Mouse (Mus musculus) right cerebral cortex, adult 18-20 months (tissue): ENCODE data around the gene Trem2.
"Not testable (repeated sequence)": the region's sequence is repeated elsewhere in the genome, so short reads cannot be mapped to it uniquely, and the experiment has no call there.

Source experiments
- DNase-seq: peaks from one replicate; pipeline ENCODE4 v3.0.0; 2022; ENCODE audit warnings: mixed read lengths

Trem2 gene

DNA sequence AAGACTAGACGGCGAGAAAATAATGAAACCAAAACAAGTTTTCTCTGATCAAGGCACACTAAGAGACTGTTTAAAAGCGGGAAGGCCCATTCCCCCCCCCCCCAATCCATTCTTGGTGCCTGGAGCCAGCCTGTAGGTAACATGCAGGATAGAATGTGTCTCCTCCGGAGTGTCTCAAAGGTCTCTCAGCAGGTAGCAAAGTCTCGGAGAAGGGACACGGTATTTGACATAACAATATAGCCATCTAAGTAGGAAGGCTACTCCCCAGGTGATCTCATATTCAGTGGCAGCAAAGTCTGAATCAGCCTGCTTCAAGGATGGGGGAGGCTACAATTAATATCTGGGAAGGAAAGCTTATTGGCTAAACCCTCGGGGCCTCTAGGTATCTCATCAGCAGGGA lies 6.8 kb downstream of the Trem2 start:
- DNase-seq = not testable (repeated sequence)

DNA sequence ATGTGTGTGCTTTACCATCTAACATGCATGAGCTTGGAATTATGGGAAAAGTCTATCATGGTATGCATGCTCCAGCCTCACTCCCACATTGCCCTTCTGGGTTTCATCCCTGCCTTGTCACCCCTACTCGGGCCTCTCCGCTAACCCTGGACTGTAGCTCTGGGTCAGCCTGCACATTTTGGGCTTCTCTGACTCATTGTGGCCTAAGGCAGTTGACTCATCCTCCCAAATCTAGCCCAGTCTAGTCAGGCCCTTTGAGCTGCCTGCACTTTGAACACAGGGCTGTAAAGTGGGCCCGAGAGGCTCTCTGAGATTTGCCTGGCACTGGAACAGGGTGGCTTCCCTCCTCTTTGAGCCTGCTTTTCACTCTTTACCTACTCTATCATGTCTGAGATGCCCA lies 9.6 kb downstream of the Trem2 start:
- DNase-seq = no peak

DNA sequence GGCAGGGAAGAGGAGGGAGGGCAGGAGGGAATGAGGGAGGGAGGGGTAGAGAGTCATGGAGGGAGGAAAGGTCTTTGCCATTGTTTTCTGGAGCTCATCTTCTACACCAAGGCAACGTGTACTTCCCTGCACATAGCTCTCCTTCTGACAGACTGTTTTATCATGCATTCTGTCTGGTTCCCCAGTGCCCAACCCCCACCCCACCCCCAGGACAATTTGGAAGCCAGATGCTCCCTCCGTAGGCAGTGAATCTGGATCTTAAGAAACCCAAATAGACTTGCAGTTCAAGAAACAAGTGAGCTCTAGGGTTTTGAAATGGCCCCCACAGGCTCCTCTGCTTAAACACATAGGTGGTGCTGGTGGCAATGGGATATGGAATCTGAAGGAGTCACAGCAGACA lies 11.7 kb downstream of the Trem2 start:
- no peak for DNase-seq

DNA sequence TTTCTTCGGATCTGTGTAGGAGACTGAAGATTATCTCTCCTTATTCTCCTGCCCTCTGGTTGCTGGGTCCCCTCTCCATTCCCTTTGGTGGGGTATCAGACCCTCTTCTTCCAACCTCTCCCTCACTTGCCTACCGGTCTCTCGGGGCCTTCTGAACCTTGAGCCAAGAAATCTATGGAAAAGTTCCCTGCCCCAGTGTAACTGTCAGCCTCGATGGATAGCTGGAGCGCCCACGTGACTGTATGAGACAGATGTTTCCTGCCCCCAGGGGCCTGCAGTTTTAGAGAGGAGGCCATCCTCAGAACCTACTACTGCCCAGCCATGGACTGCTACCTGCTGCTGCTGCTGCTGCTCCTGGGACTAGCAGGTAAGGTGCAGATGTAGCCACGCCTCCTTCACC lies 13.4 kb downstream of the Trem2 start, which contains the start of gene Treml1:
TSS of gene Treml1 (plus strand) at position 301 of the 400 bp plus-strand sequence.
- DNase-seq = no peak

DNA sequence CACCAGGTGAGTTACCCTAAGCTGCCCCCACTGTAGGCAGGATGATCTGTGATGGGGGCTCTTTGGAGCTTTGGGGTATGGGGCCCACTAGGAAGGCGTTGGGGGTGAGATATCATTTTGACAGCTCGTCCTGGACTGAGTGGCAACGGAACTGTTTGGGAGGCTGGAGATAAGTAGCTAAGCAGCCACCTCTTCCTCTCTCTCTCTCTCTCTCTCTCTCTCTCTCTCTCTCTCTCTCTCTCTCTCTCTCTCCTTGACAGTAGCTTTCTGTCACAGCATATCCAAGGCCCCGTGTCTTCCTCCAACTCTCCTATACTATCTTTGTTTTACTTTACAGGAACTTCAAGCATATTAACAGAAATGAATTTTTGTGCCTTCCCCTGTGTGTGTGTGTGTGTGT lies 14.3 kb downstream of the Trem2 start:
- DNase-seq = no peak

DNA sequence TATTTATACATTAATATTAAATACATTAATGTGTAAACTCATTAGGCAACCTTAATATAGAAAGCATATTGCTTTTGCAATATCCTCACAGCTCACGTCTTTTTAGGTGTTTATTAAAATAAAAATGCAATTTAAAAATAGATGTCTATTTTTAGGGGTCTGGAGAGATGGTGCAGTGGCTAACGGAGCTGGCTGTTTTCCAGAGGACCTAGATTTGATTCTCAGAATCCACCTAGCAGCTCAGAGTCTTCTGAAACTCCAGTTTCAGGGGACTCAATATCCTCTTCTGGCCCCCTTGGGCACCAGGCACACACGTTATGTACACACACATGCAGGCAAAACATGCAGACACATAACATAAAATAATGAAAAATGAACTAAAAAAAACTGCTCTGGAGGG lies 16.1 kb downstream of the Trem2 start:
- DNase-seq = no peak

DNA sequence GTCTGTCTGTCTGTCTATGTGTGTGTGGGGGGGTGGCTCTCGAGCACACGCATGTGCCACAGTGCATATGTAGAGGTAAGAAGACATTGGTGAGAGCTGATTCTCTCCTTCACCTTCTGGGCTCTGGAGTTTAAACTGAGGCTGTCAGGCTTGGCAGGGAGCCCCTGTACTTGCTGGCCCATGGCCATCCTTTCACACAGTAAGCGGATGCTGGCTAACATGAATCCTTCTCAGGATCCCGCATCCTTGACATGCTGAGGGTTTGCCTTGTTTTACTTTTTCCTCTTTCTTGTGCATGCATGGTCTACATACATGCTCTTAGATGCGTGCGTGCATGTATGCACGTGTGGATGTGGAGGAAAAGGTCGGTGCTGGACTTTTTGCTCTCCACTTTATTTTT lies 16.8 kb downstream of the Trem2 start:
- DNase-seq = peak; percentile 49

DNA sequence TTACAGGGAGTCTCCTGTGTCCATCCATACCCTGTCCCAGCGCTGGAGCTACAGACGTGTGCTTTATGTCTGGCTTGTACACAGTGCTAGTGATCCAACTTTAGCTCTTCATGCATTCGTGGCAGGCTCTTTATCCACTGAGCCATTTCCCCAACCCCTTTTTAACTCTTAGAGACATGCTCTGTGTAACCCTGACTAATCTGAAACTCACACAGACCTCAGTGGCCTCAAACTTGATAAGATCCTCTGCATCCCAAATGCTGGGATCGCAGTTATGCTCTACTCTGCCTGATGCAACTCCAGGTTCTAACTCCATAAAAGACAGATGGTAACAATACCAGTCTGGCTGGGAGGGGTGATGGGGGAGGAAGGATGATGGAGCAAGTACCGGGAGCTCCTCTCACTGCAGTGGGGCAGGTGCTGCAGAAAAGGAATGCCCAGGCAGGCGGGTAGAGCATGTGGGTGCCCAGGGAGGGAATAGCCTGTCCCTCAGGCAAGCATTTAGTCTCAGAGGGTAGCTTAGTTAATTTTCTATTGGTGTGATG lies 17.3 kb downstream of the Trem2 start:
- DNase-seq = no peak

DNA sequence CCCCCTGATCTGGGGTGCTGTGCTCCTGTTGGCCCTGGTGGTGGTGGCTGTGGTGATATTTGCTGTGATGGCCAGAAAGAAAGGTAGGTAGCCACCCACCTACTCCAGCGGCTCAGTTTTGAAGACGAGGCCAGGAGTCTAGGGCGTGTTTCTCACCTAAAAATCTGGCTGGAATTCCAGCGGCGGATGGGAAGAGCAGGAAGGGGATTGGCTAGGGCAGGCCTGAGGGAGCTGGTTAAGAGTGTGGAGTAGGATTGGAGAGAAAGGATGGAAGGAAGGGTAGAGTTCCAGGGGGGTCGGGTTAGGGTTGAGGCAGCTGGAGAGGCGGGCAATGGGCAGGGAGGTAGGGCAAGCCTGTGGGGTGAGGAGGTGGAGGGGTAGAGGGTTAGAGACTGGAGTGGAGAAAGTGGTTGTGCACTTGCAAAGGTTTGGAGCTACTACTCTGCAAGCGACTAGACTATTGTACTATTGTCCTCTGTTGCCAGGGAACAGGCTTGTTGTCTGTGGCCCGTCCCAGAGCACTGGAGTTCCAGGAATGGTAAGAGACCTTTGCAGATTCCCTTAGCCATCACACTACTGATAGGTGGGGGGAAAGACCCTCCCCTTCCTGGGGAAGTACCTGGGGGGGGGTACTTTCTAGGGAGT lies 19.4 kb downstream of the Trem2 start:
- no peak for DNase-seq

DNA sequence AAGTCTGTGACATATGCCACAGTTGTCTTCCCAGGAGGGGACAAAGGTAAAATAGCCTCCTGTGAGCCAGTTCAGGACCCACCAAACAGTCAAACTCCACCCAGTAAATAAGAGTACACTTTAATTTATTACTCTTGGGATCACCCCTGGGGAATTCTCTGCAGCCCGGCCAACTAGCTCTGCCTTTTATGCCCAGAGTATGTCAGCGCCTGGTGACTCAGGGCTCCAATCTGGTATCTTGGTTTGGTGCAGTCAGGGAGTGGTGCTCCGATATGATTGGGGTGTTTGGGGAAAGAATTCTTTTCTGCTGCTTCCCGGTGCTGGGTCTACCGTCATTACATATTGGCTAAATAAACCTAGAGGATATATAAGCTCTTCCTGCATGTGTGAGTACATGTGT lies 20.6 kb downstream of the Trem2 start:
- DNase-seq = no peak

DNA sequence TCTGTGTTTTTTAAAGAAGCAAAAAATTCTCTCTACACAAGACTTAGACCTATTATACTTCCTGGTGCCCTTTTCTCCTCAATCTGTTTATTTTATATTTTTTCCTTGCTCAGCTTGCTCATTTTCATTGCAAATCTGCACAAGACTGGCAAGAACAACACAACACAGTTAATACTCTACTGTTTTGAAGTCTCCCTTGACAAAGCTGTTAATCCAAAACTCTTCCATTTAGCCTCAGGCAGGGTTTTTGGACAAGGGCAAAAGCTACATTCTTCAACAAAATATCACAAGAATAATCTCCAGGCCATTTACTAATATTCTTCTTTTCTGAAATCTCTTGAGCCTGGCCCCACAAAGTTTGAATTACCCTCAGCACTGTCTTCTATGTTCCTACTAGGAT lies 25.4 kb downstream of the Trem2 start:
- DNase-seq = no peak

DNA sequence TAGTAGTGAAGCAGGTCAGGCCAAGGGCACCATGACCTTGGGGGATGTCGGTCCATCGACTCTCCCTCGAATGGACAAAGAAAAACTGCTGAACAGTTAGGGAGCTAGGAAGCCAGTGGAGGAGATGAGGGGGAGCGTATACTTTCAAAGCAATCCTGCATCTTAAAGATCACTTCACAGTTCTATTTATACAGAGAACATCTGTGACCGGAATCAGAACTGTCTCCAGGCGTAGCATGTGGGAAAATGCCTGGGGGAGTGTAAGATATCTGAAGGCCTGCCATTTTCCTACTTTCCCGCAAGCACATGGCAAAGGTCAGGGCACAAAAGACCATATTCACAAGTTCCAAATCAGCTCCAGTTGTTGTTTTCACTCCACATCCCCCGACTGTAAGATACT lies 26.8 kb downstream of the Trem2 start:
- peak; percentile 48 for DNase-seq

DNA sequence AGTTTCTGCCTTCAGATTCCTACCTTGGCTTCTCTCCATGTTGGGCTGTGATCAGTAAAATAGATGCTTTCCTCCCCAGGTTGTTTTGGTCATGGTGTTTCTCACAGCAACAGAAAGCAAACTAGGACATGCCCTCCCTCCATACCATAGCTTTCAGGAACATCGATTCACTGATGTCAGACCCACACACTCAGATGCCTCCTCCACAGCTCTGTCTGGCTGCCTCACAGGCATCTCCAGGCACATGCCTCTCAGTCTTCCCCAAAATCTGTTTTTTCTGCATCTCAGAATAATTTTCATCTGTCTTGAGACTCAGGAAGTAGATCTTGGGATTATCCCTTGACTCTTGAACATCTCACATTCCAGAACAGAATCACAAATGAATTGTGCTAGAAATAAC lies 29.9 kb downstream of the Trem2 start:
- DNase-seq = peak; percentile 46

DNA sequence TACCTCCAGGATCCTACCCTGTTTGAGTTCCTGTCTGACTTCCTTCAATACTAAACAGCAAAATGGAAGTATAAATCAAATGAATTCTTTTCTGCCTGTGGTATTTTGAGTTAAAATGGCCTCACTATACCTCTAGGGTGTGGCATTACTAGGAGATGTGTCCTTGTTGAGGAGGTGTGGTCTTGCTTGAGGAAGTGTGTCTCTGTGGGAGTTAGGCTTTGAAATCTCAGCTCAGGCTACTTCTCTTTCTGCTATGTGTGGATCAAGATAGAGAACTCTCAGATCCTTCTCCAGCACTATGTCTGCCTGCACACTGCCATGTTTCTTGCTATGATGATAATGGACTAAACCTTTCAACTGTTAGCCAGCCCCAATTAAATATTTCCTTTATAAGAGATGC lies 32.8 kb downstream of the Trem2 start:
- no peak for DNase-seq

DNA sequence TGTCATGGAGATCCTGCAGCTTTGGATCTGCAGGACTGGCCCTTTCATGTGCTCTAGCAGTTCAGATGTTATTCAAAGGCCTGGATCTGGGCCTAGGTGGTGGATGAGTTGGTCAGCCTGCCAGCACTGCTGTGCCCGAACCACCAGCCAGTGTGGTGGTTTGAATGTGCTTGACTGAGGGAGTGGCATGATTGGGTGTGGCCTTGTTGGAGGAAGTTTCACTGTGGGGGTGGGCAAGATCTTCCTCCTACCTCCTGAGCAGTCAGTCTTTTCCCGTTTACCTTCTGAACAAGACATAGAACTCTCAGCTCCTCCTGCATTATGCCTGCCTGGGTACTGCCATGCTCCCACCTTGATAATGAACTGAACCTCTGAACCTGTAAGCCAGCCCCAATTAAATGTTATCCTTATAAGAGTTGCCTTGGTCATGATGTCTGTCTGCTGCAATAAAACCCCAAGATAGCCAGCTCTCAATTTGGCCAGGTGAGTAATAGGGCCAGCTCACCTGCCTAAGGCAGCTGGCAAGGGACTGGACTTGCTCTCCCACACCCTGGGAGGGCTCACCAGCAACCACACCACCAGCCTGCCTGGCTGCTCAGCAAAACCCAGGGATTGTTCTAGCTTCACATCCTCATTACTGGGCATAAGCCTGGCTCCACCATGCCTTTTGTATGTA lies 39.7 kb downstream of the Trem2 start:
- no peak for DNase-seq

DNA sequence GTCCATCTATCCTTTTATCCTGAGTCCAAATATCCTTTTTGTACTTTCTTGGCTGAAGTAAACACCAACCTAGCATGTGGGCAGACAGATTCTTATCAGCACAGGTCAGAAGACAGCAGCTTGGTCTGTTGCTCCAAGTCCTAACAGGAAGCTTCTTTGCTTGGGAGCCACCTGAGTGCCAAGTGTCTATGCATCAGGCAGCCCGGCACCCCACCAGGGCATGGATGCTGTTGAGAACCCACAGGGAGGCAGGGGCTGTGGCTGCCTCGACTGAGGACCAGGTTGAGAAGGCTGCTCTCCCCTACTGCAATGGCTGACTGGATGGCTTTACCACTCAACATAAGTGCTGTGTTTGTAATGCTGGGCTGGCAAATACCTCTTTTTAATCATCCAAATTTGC lies 42.5 kb downstream of the Trem2 start:
- DNase-seq = no peak

DNA sequence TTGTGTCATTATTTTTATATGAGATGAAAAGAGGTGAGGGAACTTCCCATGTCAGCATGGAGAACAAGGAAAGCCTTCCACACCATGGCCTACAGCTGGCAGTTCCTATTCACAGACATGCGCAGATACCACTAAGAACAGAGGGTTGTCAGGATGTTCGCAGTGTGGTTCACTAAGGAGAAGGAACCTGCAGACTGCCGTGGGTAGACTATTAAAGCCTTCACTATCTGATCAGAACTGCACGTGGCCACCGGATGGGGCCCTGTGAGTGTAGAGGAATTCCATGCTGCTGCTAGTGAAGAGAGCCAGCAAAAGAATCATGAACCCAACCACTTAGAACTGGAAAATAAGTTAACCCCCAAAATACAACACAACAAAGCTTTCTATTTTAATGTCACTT lies 43.2 kb downstream of the Trem2 start:
- no peak for DNase-seq

DNA sequence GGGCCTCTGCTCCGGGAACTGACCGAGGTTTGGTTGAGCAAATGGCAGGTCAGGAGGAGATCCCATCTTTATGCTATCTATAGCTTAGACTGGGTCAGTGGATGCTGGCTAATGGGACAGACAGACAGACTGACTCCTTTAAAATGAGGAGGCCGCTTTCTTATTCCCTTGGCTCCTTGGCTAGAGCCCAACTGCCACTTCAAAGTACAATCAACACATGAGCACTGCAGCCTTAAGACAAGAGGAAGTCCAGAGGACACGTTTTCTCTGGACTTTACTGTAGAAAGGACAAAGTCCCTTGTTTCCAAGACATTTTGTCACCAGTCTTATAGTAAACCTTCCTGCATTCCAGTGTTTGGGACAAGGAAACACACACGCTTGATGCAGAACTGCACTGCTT lies 45.2 kb downstream of the Trem2 start:
- no peak for DNase-seq

DNA sequence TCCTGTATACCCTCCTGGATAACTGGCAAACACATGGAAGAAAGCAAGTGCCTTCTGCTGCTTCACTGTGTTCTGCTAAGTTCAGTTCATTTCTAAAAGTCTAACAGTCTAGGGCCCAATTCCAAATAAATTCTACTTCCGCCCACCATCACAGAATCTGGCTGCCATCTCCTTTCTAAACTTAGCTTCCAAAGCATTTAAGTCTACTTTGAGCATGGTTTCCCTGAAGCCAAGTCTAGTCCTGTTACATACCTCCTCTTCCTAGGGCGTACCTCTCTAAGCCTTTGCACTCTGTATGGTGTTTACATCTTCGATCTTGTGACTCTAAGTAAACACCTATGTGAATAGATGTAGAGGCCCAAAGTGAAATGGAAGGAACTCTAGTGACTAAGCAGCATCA lies 46.4 kb downstream of the Trem2 start:
- peak; percentile 73 for DNase-seq

DNA sequence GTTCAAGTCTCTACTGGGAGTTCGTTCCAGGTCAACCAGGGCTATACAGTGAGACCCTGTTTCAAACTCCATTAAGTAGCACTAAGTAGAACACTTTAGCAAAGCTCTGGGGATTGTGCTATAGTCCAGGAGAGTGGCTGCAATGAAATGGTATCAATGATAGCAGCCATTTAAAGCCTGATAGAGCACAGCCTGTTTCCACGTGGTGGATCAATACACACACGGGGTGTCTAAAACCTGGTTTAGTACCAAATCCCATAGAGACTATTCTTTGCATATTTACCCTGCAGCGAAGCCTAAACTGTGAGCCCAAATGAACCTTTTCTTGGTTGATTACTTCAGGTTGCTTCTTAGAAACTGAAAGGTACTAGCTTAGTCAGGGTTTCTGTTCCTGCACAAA lies 55.5 kb downstream of the Trem2 start:
- no peak for DNase-seq

DNA sequence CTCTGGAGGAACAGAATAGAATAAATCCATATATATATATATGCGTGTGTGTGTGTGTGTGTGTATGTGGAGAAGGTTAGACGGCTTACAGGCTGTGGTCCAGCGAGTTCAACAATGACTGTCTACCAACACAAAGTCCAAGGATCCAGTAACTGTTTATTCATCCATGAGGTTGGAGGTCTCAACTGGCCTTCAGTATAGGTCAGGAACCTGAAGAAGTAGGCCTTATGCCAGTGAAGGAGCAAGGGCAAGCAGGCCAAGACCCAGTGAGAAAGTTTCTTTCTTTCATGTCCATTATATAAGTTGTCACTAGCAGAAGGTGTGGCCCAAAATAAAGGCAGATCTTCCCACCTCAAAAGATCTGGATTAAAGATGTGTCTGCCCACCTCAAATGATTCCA lies 56.5 kb downstream of the Trem2 start:
- no peak for DNase-seq
